Mouse (Mus musculus): ENCODE data around the gene Mtmr11. TPM values are rescaled to one million over a fixed set of nuclear protein-coding genes. Genes with fewer than 3 reads are reported as not detected.

Mtmr11 gene
- polyA plus RNA-seq, 1 experiment from 2014 or later = 10.7 TPM

DNA sequence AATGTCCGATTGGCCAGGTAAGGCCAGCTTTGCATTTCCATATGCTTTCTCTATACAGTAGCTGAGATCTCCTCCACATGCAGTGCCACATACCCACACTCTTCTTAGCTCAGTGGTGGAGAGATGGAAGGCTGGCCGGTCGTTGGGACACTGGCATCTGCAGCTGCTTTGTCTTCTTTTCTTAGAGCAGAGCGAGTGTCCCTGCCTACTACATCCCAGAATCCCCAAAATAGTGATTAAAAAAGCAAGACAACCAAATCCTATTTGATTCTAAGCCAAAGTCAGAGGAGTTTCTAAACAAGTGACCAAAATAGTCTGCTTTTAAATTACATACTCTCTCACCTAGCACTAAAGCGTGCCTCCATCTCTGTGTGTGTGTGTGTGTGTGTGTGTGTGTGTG lies 9.2 kb upstream of the Mtmr11 start:
- Histone ChIP-seq H3K9me3 (replicated peaks) (no peaks in the 10 kb centered on the region), H3K4me1 (replicated peaks) (no peaks in the 10 kb centered on the region), H3K27ac (ENCODE audit: poor library complexity, severe bottlenecking) (no peak overlapping the region), H3K4me2 (no peak overlapping the region), H3K4me3 (no peak overlapping the region), H3K9ac (no peak overlapping the region), H3K36me3 (peaks cover 73% of the 10 kb centered on the region), H3K27me3 (replicated peaks) (no peaks in the 10 kb centered on the region)
- 91% methylated on average over 5 of the region's 5 CpGs for WGBS
- no peak for ATAC-seq (ENCODE audit: insufficient number of reproducible peaks, low FRiP score)

- H3K9me3 ChIP-seq (replicated peaks) = no peaks in the 10 kb centered on the region
- no peak overlapping the region for H3K4me2 ChIP-seq
- no peak for ATAC-seq (ENCODE audit: insufficient number of reproducible peaks, low FRiP score)
- H3K36me3 ChIP-seq = peaks cover 64% of the 10 kb centered on the region
- no peaks in the 10 kb centered on the region for H3K27me3 ChIP-seq (replicated peaks)
- WGBS = 81% methylated on average over 8 of the region's 8 CpGs
- no peak overlapping the region for H3K9ac ChIP-seq
- no peak overlapping the region for H3K4me3 ChIP-seq
- H3K4me1 ChIP-seq (replicated peaks) = peaks cover 9% of the 10 kb centered on the region
- no peak overlapping the region for H3K27ac ChIP-seq (ENCODE audit: poor library complexity, severe bottlenecking)
Observed at GRCm38 (mm10) chr3:96155501-96155900, 6.3 kb upstream of the Mtmr11 start.

GRCm38 (mm10) chr3:96159820-96160219 lies 2.0 kb upstream of the Mtmr11 start:
- peak overlapping the region; percentile 79 for H3K27ac ChIP-seq (ENCODE audit: poor library complexity, severe bottlenecking)
- 67% methylated on average over 4 of the region's 4 CpGs for WGBS
- peaks cover 21% of the 10 kb centered on the region for H3K36me3 ChIP-seq
- ATAC-seq (ENCODE audit: insufficient number of reproducible peaks, low FRiP score) = no peak
- H3K27me3 ChIP-seq (replicated peaks) = peaks cover 7% of the 10 kb centered on the region; the same call in 1 of the 2 replicates
- no peaks in the 10 kb centered on the region for H3K9me3 ChIP-seq (replicated peaks)
- no peak overlapping the region for H3K4me3 ChIP-seq
- H3K4me2 ChIP-seq = peak overlapping the region; percentile 91
- peaks cover 18% of the 10 kb centered on the region for H3K4me1 ChIP-seq (replicated peaks)
- H3K9ac ChIP-seq = 0 out of 2 replicates have a peak overlapping the region, but pooled peaks have one; percentile 72

- Histone ChIP-seq H3K36me3 (peaks cover 16% of the 10 kb centered on the region), H3K4me1 (replicated peaks) (peaks cover 18% of the 10 kb centered on the region), H3K27ac (ENCODE audit: poor library complexity, severe bottlenecking) (peak overlapping the region; percentile 79), H3K4me2 (peak overlapping the region; percentile 91), H3K9me3 (replicated peaks) (no peaks in the 10 kb centered on the region), H3K27me3 (replicated peaks) (peaks cover 7% of the 10 kb centered on the region; the same call in 1 of the 2 replicates), H3K9ac (peak overlapping the region; percentile 72), H3K4me3 (no peak overlapping the region)
- WGBS = 40% methylated on average over 4 of the region's 4 CpGs
- ATAC-seq (ENCODE audit: insufficient number of reproducible peaks, low FRiP score) = peak; percentile 74
Observed at GRCm38 (mm10) chr3:96160222-96160802, 1.5 kb upstream of the Mtmr11 start.

DNA sequence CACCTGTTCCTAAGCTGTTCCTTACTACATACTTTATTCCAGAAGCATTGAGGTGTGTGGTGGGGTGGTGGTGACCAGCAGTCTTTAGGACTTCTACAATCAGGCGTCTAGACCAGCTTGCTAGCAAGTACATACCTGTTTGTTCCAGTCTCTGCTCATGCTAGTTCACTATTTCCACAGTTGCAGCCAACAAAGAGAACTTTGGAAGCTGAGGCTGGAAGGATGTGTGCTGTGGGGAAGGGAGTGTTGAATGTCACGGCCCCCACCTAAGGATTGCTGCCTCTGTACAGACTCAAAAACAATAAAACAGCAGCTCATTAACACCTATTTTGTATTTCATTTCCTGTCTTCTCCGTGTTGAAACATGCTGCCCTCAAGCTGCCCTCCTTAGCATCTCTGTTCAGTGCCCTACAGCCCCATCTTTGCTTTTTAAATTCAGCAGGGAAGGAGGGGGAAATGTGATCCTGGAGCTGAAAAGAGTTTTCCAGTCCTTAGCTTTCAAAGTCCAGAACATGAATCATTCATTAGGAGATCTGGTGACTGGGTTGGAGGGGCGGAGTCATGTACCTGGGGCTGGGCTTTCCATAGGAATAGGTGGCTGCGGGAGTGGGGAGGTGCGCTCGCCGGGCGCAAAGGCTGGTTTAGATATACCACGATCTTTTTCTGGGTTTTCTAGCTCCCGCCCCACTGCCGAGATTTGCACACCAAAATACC lies 844 bp upstream of the Mtmr11 start:
- peak overlapping the region; percentile 79 for H3K27ac ChIP-seq (ENCODE audit: poor library complexity, severe bottlenecking)
- peak overlapping the region; percentile 43 for H3K4me3 ChIP-seq
- 1% methylated on average over 12 of the region's 12 CpGs for WGBS
- H3K4me1 ChIP-seq (replicated peaks) = peaks cover 18% of the 10 kb centered on the region
- H3K36me3 ChIP-seq = peaks cover 9% of the 10 kb centered on the region
- peak; percentile 70 for ATAC-seq (ENCODE audit: insufficient number of reproducible peaks, low FRiP score)
- H3K27me3 ChIP-seq (replicated peaks) = peaks cover 7% of the 10 kb centered on the region; the same call in 1 of the 2 replicates
- peak overlapping the region; percentile 91 for H3K4me2 ChIP-seq
- no peaks in the 10 kb centered on the region for H3K9me3 ChIP-seq (replicated peaks)
- H3K9ac ChIP-seq = peak overlapping the region; percentile 72

GRCm38 (mm10) chr3:96163040-96163439 lies 1.2 kb downstream of the Mtmr11 start:
- H3K27me3 ChIP-seq (replicated peaks) = peaks cover 7% of the 10 kb centered on the region; the same call in 1 of the 2 replicates
- no peak overlapping the region for H3K27ac ChIP-seq (ENCODE audit: poor library complexity, severe bottlenecking)
- ATAC-seq (ENCODE audit: insufficient number of reproducible peaks, low FRiP score) = no peak
- H3K9ac ChIP-seq = no peak overlapping the region
- 80% methylated on average over 6 of the region's 6 CpGs for WGBS
- no peaks in the 10 kb centered on the region for H3K36me3 ChIP-seq
- H3K4me2 ChIP-seq = no peak overlapping the region
- no peaks in the 10 kb centered on the region for H3K9me3 ChIP-seq (replicated peaks)
- peaks cover 18% of the 10 kb centered on the region for H3K4me1 ChIP-seq (replicated peaks)
- H3K4me3 ChIP-seq = 0 out of 2 replicates have a peak overlapping the region, but pooled peaks have one; percentile 43

DNA sequence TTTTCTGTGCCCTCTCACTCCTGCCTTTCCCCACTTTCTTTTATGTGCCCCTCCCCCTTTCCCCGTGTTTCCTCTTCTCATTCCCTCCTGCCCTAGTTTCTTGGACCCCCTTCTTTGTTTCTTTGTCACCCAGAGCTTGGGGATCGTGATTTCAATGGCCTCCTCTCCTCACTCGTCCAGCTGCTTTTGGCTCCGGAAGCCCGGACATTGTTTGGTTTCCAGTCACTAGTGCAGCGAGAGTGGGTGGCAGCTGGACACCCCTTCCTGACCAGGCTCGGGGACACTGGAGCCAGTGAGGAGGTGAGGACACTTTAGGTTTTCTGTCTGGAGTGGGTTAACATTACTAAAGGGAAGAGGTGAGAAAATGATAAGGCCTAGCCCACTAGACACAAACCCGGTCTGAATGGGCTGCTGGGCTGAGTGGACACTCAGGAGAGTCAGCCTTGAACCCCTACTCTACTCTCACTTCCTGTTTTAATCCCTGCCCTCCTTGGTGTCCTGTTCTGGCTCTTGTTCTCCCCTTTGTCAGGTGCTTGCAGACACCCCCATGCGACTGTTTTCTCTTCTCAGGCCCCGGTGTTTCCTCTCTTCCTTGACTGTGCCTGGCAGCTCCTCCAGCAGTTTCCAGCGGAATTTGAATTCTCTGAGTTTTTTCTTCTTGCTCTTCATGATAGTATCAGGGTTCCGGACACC lies 6.8 kb downstream of the Mtmr11 start:
- 65% methylated on average over 12 of the region's 12 CpGs for WGBS
- H3K27me3 ChIP-seq (replicated peaks) = no peaks in the 10 kb centered on the region
- H3K9ac ChIP-seq = no peak overlapping the region
- no peak for ATAC-seq (ENCODE audit: insufficient number of reproducible peaks, low FRiP score)
- H3K36me3 ChIP-seq = peaks cover 10% of the 10 kb centered on the region
- peaks cover 28% of the 10 kb centered on the region for H3K4me1 ChIP-seq (replicated peaks)
- no peak overlapping the region for H3K4me2 ChIP-seq
- H3K9me3 ChIP-seq (replicated peaks) = no peaks in the 10 kb centered on the region
- H3K27ac ChIP-seq (ENCODE audit: poor library complexity, severe bottlenecking) = peak overlapping the region; percentile 5; the same call in 1 of the 2 replicates
- H3K4me3 ChIP-seq = no peak overlapping the region

- H3K4me2 ChIP-seq = no peak overlapping the region
- peaks cover 26% of the 10 kb centered on the region for H3K36me3 ChIP-seq
- H3K4me3 ChIP-seq = no peak overlapping the region
- 88% methylated on average over 4 of the region's 4 CpGs for WGBS
- ATAC-seq (ENCODE audit: insufficient number of reproducible peaks, low FRiP score) = no peak
- H3K4me1 ChIP-seq (replicated peaks) = peaks cover 43% of the 10 kb centered on the region
- no peak overlapping the region for H3K9ac ChIP-seq
- 0 out of 2 replicates have a peak overlapping the region, but pooled peaks have one; percentile 6 for H3K27ac ChIP-seq (ENCODE audit: poor library complexity, severe bottlenecking)
- H3K27me3 ChIP-seq (replicated peaks) = no peaks in the 10 kb centered on the region
- no peaks in the 10 kb centered on the region for H3K9me3 ChIP-seq (replicated peaks)
Observed at GRCm38 (mm10) chr3:96170276-96170675, 8.5 kb downstream of the Mtmr11 start.

DNA sequence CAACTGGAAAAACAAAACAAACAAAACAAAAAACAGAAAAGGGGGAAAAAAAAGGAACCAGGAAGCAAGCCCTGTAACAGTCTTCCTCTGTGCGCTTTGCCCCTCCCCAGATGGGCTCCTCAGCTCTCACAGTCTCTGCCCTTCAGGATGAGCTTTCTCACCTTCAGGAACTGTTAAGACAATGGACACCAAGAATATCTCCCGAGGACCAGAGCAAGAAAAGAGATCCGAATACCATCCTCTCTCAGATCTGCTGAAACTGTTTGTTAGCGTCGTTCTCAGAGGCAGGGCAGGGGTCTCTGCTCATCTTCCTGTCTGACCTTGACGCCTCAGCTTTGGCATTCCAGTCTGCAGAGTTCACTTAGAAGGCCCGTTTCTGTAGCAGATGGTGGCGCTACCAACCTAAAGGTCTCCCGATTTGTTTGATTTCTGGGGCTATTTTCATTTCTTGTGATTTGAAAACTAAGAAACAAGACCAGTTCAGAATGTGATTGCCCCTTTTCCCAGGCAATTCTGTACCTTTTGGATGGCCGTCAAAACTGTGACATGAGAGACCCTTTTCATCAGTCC lies 9.3 kb downstream of the Mtmr11 start:
- Histone ChIP-seq H3K27ac (ENCODE audit: poor library complexity, severe bottlenecking) (peak overlapping the region; percentile 96), H3K4me3 (peak overlapping the region; percentile 98), H3K4me1 (replicated peaks) (peaks cover 43% of the 10 kb centered on the region), H3K27me3 (replicated peaks) (no peaks in the 10 kb centered on the region), H3K9me3 (replicated peaks) (no peaks in the 10 kb centered on the region), H3K9ac (no peak overlapping the region), H3K4me2 (peak overlapping the region; percentile 98), H3K36me3 (peaks cover 32% of the 10 kb centered on the region)
- no peak for ATAC-seq (ENCODE audit: insufficient number of reproducible peaks, low FRiP score)
- 53% methylated on average over 10 of the region's 10 CpGs for WGBS

DNA sequence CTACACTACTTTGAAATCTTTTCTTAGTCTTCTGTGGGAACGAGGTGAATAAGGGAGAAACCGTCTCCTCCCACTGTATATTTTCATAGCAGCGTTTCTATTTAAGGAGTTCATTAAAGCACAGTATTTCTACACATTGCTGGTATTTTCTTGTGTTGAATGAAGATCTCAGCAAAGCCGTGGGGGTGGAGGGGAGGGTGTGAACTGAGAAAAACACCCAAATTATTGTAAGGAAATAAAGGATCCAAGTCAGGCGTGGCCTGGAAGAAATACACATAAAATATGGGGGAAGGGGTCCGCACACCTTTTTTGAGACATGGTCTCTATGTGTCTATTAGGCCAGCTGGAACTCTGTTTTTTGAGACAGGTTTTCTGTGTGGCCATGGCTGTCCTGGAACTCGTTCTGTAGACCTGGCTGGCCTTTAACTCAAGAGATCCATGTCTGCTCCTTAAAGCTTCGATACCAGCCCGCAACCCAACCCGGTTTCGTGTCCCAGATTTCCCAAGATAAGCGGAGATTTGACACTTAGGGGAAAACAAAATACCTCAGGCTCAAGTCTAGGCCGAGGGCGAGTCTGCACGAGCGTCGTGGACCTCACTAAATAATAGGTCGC lies 9.9 kb downstream of the Mtmr11 start:
- peak overlapping the region; percentile 96 for H3K27ac ChIP-seq (ENCODE audit: poor library complexity, severe bottlenecking)
- H3K9me3 ChIP-seq (replicated peaks) = no peaks in the 10 kb centered on the region
- peak overlapping the region; percentile 98 for H3K4me2 ChIP-seq
- peaks cover 43% of the 10 kb centered on the region for H3K4me1 ChIP-seq (replicated peaks)
- no peak for ATAC-seq (ENCODE audit: insufficient number of reproducible peaks, low FRiP score)
- H3K36me3 ChIP-seq = peaks cover 39% of the 10 kb centered on the region
- 18% methylated on average over 18 of the region's 18 CpGs for WGBS
- no peaks in the 10 kb centered on the region for H3K27me3 ChIP-seq (replicated peaks)
- H3K4me3 ChIP-seq = peak overlapping the region; percentile 98
- peak overlapping the region; percentile 94 for H3K9ac ChIP-seq
